7 mouse cellular contexts compared by ENCODE assay signal in the genomic region with DNA sequence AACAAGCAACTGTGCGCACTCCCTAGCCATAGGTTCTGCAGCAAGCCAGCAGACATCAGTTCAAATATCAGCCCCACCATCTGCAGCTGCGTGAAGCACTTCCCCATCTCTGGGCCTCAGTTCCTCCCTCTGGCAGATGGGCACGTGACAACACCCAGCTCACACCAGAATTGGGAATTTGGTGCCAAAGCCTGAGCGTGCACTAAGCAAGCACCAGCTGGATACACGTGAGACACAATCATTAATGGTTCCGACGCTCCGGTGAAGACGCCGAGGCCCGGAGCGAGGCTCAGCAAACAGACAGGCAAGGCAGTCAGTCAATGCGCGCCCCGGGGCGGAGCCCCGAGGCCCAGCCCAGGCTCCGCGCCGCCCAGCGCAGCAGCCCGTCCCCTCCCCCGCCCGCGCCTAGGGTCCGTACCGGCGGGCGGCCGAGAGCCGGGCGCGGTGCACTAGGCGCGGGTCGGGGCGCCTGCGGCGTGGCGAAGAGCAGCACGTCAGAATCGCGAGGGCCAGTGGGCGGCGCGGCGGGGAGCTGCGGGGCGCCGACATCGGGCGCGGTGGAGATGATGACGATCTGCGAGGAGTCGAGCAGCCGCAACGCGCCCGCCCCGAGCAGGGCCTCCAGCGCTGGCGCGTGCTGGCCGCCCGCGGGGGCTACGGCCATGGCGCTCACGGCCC. TPM values are rescaled to one million over a fixed set of nuclear protein-coding genes. Genes with fewer than 3 reads are reported as not detected.
DNase-seq lines count a peak whose midpoint lies in the region; ATAC-seq lines count a peak whose summit lies in the region.

No protein-coding gene starts in this region.

- peaks cover 12% of the 10 kb centered on the region for H3K4me1 ChIP-seq in hindbrain, embryonic 11.5 days (replicated peaks; ENCODE audit: control insufficient read depth, insufficient read depth, low read length)
- H3K4me1 ChIP-seq in limb, embryonic 11.5 days (ENCODE audit: control insufficient read depth, insufficient read depth, low read length): peaks cover 15% of the 10 kb centered on the region
- H3K4me1 ChIP-seq in midbrain, embryonic 12.5 days: peaks cover 49% of the 10 kb centered on the region

- ATAC-seq in erythroid progenitor cell, adult 5-6 weeks (replicated peaks; ENCODE audit: low FRiP score, poor library complexity, severe bottlenecking): peak; percentile 69
- peak; percentile 77 for ATAC-seq in hindbrain, embryonic 11.5 days (ENCODE audit: low FRiP score)
- ATAC-seq in limb, embryonic 11.5 days (ENCODE audit: insufficient number of reproducible peaks, low FRiP score, low TSS enrichment, low read depth): peak; percentile 69
- peak; percentile 63 for ATAC-seq in midbrain, embryonic 12.5 days (ENCODE audit: low FRiP score, low read depth)

- peak overlapping the region; percentile 88 for H3K27ac ChIP-seq in hindbrain, embryonic 11.5 days (ENCODE audit: low read depth, low read length)
- H3K27ac ChIP-seq in limb, embryonic 11.5 days (replicated peaks; ENCODE audit: low read depth, low read length): peak overlapping the region; percentile 84
- H3K27ac ChIP-seq in midbrain, embryonic 12.5 days (replicated peaks): peak overlapping the region; percentile 91

- no peaks in the 10 kb centered on the region for H3K27me3 ChIP-seq in hindbrain, embryonic 11.5 days (ENCODE audit: control insufficient read depth, insufficient read depth, low read length)
- no peaks in the 10 kb centered on the region for H3K27me3 ChIP-seq in limb, embryonic 11.5 days (ENCODE audit: control insufficient read depth, insufficient read depth, low read length)
- no peaks in the 10 kb centered on the region for H3K27me3 ChIP-seq in midbrain, embryonic 12.5 days

- H3K36me3 ChIP-seq in hindbrain, embryonic 11.5 days (ENCODE audit: control insufficient read depth, insufficient read depth, low read length): no peaks in the 10 kb centered on the region
- H3K36me3 ChIP-seq in limb, embryonic 11.5 days (ENCODE audit: control insufficient read depth, insufficient read depth, low read length): 0 out of 2 replicates have a peak, but pooled peaks cover 2% of the 10 kb centered on the region
- H3K36me3 ChIP-seq in midbrain, embryonic 12.5 days: peaks cover 2% of the 10 kb centered on the region

- H3K4me3 ChIP-seq in hindbrain, embryonic 11.5 days (ENCODE audit: low read depth, low read length): peak overlapping the region; percentile 86
- peak overlapping the region; percentile 76 for H3K4me3 ChIP-seq in limb, embryonic 11.5 days (ENCODE audit: low read depth, low read length)
- H3K4me3 ChIP-seq in midbrain, embryonic 12.5 days: peak overlapping the region; percentile 91

- H3K9me3 ChIP-seq in hindbrain, embryonic 11.5 days (ENCODE audit: control insufficient read depth, low read length): no peaks in the 10 kb centered on the region
- H3K9me3 ChIP-seq in limb, embryonic 11.5 days (ENCODE audit: control insufficient read depth, low read length): no peaks in the 10 kb centered on the region
- H3K9me3 ChIP-seq in midbrain, embryonic 12.5 days: no peaks in the 10 kb centered on the region

- DNase-seq in ES-CJ7 (ENCODE audit: low read depth, low spot score): peak; percentile 54
- peak; percentile 61 to 75 for DNase-seq in adrenal gland, adult 18-20 months (ENCODE audit: low spot score in 2 of 2)
- peak; percentile 78 for DNase-seq in hindbrain, embryonic 11.5 days (ENCODE audit: low spot score)
- DNase-seq in limb, embryonic 11.5 days (ENCODE audit: low spot score): peak; percentile 75
- peak; percentile 78 to 88 for DNase-seq in spleen, postnatal 4 days (ENCODE audit: low spot score in 2 of 2)

- H3K9ac ChIP-seq in hindbrain, embryonic 11.5 days (ENCODE audit: low read depth, low read length): peak overlapping the region; percentile 84
- peak overlapping the region; percentile 90 for H3K9ac ChIP-seq in limb, embryonic 11.5 days (ENCODE audit: low read length)
- H3K9ac ChIP-seq in midbrain, embryonic 12.5 days (replicated peaks): peak overlapping the region; percentile 79

- 0% methylated on average over 54 of the region's 70 CpGs for WGBS in hindbrain, embryonic 11.5 days
- WGBS in limb, embryonic 11.5 days: under 1% methylated on average over 68 of the region's 70 CpGs
- under 1% methylated on average over 58 of the region's 70 CpGs for WGBS in midbrain, embryonic 12.5 days

- H3K4me2 ChIP-seq in hindbrain, embryonic 11.5 days (replicated peaks; ENCODE audit: low read depth, low read length): peak overlapping the region; percentile 70
- H3K4me2 ChIP-seq in limb, embryonic 11.5 days (ENCODE audit: low read depth, severe bottlenecking): peak overlapping the region; percentile 82
- H3K4me2 ChIP-seq in midbrain, embryonic 12.5 days (replicated peaks): peak overlapping the region; percentile 80

RNA-seq across cellular contexts. Expression of a gene that starts 0.5 kb away (rescaled TPM):
- 1 to 10 TPM; 7.5 to 8.9 TPM for total RNA-seq in adrenal gland, adult 18-20 months (2021)
- total RNA-seq in erythroid progenitor cell, adult 5-6 weeks (2015; ENCODE audit: low replicate concordance): 11.7 and 27.8 TPM in 2 replicates
- 11.9 and 17.5 TPM in 2 replicates for total RNA-seq in erythroid progenitor cell, adult 5-6 weeks (2017; ENCODE audit: low replicate concordance)
- 13.0 and 16.9 TPM in 2 replicates for polyA plus RNA-seq in hindbrain, embryonic 11.5 days (2014; fragmentation: Nextera tagmentation; extraction: Ambion mirVana)
- 8.9 and 10.9 TPM in 2 replicates for polyA plus RNA-seq in limb, embryonic 11.5 days (2014; fragmentation: Nextera tagmentation; extraction: Ambion mirVana)
- polyA plus RNA-seq in midbrain, embryonic 12.5 days (2016; fragmentation: Nextera tagmentation; extraction: Ambion mirVana): 36.0 and 41.1 TPM in 2 replicates

RNA-seq across cellular contexts. Expression of a gene that starts 10.5 kb away (rescaled TPM):
- total RNA-seq in adrenal gland, adult 18-20 months (2021): 1 to 10 TPM in 1 of 2 experiments, under 1 TPM in 1; 0.86 to 1.6 TPM
- 1.8 TPM in 1 of 2 replicates, not detected in the other for total RNA-seq in erythroid progenitor cell, adult 5-6 weeks (2015; ENCODE audit: low replicate concordance)
- total RNA-seq in erythroid progenitor cell, adult 5-6 weeks (2017; ENCODE audit: low replicate concordance): 1.9 and 3.6 TPM in 2 replicates
- 10.8 and 12.5 TPM in 2 replicates for polyA plus RNA-seq in hindbrain, embryonic 11.5 days (2014; fragmentation: Nextera tagmentation; extraction: Ambion mirVana)
- 1.4 and 1.5 TPM in 2 replicates for polyA plus RNA-seq in limb, embryonic 11.5 days (2014; fragmentation: Nextera tagmentation; extraction: Ambion mirVana)
- 11.9 and 12.3 TPM in 2 replicates for polyA plus RNA-seq in midbrain, embryonic 12.5 days (2016; fragmentation: Nextera tagmentation; extraction: Ambion mirVana)

RNA-seq across cellular contexts. Expression of a gene that starts 17.6 kb away (rescaled TPM):
- under 1 TPM in 1 of 2 experiments, not detected in 1; 0.19 TPM for total RNA-seq in adrenal gland, adult 18-20 months (2021)
- not detected in 2 replicates for total RNA-seq in erythroid progenitor cell, adult 5-6 weeks (2015; ENCODE audit: low replicate concordance)
- total RNA-seq in erythroid progenitor cell, adult 5-6 weeks (2017; ENCODE audit: low replicate concordance): not detected in 2 replicates
- polyA plus RNA-seq in hindbrain, embryonic 11.5 days (2014; fragmentation: Nextera tagmentation; extraction: Ambion mirVana): 0.32 and 0.69 TPM in 2 replicates
- 0.19 and 0.20 TPM in 2 replicates for polyA plus RNA-seq in limb, embryonic 11.5 days (2014; fragmentation: Nextera tagmentation; extraction: Ambion mirVana)
- polyA plus RNA-seq in midbrain, embryonic 12.5 days (2016; fragmentation: Nextera tagmentation; extraction: Ambion mirVana): 0.60 and 1.1 TPM in 2 replicates

RNA-seq across cellular contexts. Expression of a gene that starts 22.3 kb away (rescaled TPM):
- total RNA-seq in adrenal gland, adult 18-20 months (2021): under 1 TPM in 1 of 2 experiments, not detected in 1; 0.46 TPM
- not detected in 2 replicates for total RNA-seq in erythroid progenitor cell, adult 5-6 weeks (2015; ENCODE audit: low replicate concordance)
- total RNA-seq in erythroid progenitor cell, adult 5-6 weeks (2017; ENCODE audit: low replicate concordance): not detected in 2 replicates
- polyA plus RNA-seq in hindbrain, embryonic 11.5 days (2014; fragmentation: Nextera tagmentation; extraction: Ambion mirVana): 2.5 and 3.0 TPM in 2 replicates
- polyA plus RNA-seq in limb, embryonic 11.5 days (2014; fragmentation: Nextera tagmentation; extraction: Ambion mirVana): 0.95 and 1.0 TPM in 2 replicates
- polyA plus RNA-seq in midbrain, embryonic 12.5 days (2016; fragmentation: Nextera tagmentation; extraction: Ambion mirVana): 2.2 and 3.3 TPM in 2 replicates

RNA-seq across cellular contexts. Expression of a gene that starts 34.3 kb away (rescaled TPM):
- 10 to 100 TPM; 30.1 to 33.9 TPM for total RNA-seq in adrenal gland, adult 18-20 months (2021)
- total RNA-seq in erythroid progenitor cell, adult 5-6 weeks (2015; ENCODE audit: low replicate concordance): 15.5 and 22.7 TPM in 2 replicates
- total RNA-seq in erythroid progenitor cell, adult 5-6 weeks (2017; ENCODE audit: low replicate concordance): 14.4 and 17.0 TPM in 2 replicates
- polyA plus RNA-seq in hindbrain, embryonic 11.5 days (2014; fragmentation: Nextera tagmentation; extraction: Ambion mirVana): 12.8 and 14.1 TPM in 2 replicates
- polyA plus RNA-seq in limb, embryonic 11.5 days (2014; fragmentation: Nextera tagmentation; extraction: Ambion mirVana): 13.5 and 15.9 TPM in 2 replicates
- 9.4 and 13.8 TPM in 2 replicates for polyA plus RNA-seq in midbrain, embryonic 12.5 days (2016; fragmentation: Nextera tagmentation; extraction: Ambion mirVana)

Comparison
In these comparisons a context has a peak if more than half of its experiments do, and no peak if none do; other contexts are left out.
1. Peak in every context shown above with its lines: DNase-seq, ATAC-seq, H3K4me3 ChIP-seq and H3K27ac ChIP-seq.